Mouse (Mus musculus) layer of hippocampus, adult 2 months (tissue): ENCODE measurements around the gene Podn. TPM values are rescaled to one million over a fixed set of nuclear protein-coding genes. Genes with fewer than 3 reads are reported as not detected.
A peak's percentile ranks its signal among the peaks of the same experiment; 100 is the strongest.

ENCODE experiments used
- DNase-seq, 2 experiments: peaks; one replicate each; pipeline ENCODE4 v3.0.0; 2022; ENCODE audit warnings: low spot score in 2 of 2
- H3K27ac ChIP-seq: fragments of 200-600 bp; 2 replicates; pipeline ENCODE4 v1.8.1; 2022
- H3K4me3 ChIP-seq: fragments of 200-600 bp; 2 replicates; pipeline ENCODE4 v1.8.1; 2022; ENCODE audit warnings: mild to moderate bottlenecking
- CTCF ChIP-seq: fragments of 200-600 bp; conservative IDR thresholded peaks from 2 replicates; pipeline ENCODE4 v1.8.1; 2022; ENCODE audit warnings: antibody characterized with exemption, mild to moderate bottlenecking, moderate library complexity
- total RNA-seq, 2 experiments: library from RNA; stranded (reverse); gene quantifications; 2 replicates each; pipeline ENCODE4 v1.2.3; 2021

Gene Podn
- total RNA-seq, 2 experiments from 2014 or later, result 10.2 to 10.4 TPM

DNA sequence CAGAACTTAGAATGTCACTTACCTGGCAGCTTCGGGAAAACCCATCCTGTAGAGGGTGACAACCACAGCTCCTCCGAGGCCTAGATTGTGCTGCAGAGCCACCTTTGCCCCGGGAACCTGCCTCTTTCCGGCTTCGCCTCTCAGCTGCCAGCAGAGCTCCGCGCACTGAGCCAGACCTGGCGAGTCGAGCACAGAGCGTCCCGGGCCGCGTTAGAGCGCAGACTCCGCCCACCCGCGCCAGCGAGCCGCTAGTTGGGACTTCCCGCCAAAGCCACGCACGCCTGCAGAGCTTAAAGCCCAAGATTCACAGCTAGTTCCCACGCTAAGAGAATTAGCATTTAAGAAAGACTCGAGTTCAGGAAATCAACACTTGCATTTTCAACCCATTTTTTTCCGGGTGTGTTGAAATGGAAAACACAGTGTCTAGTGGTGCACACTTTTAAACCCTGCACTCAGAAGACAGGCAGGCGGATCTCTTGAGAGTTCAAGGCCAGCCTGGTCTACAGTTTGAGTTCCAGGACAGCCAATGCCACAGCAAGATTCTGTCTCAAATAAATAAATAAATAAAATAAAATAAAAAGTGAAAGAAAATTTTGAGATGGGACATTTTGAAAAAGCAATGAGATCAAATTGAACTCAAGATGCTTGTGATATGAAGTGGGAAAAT is 24.9 kb downstream of the Podn start:
- H3K27ac ChIP-seq, result peak overlapping the region; percentile 32
- DNase-seq, result peak; percentile 92

DNA sequence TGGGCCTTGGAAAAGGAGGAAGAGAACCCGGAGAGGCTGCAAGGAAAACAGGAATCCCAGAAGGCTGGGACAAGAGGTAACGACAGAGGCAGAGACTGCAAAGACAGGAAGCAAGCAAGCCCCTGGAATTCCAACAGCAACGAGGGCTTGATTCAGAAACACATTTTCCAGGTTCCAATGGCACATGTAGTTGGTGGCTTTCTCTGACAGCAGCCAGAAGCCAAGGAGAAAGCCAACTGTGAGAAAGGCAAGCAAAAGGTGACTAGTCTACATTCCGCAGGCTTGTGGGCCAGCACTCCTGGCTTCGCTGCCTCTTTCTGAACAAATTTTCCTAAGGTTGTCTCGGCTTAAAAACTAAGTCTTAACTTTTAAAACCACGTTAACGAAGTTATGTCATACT is 25.5 kb downstream of the Podn start:
- Histone ChIP-seq H3K4me3 (peak overlapping the region; percentile 76), H3K27ac (peak overlapping the region; percentile 32)
- no peak for TF ChIP-seq CTCF
- DNase-seq, result no peak

More for the DNA sequence above, 24.9 kb downstream of the Podn start:
- peak overlapping the region; percentile 76 for H3K4me3 ChIP-seq
- TF ChIP-seq CTCF, result no peak; the same call in 1 of the 2 replicates

DNA sequence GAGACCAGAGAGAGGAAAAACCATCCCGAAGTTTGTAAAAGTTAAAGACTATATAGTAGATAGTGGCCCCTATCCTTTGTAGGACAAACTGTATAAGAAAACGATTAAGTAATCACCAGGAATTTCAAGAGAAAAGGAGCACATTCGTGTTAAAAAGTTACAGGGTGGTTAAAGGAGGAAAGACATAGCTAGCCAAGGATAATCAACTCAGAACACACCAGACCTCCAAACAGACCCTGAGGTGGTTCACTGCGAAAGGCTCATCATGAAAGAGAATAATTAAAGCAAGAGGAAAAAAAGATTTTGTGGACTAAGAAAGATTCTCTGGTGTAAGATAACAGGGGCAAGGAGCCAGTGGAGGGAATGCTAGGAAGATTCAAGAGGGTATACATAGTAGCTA is 26.0 kb downstream of the Podn start:
- no peak for TF ChIP-seq CTCF
- Histone ChIP-seq H3K4me3 (peak overlapping the region; percentile 76), H3K27ac (no peak overlapping the region; the same call in 1 of the 2 replicates)
- DNase-seq, result no peak

DNA sequence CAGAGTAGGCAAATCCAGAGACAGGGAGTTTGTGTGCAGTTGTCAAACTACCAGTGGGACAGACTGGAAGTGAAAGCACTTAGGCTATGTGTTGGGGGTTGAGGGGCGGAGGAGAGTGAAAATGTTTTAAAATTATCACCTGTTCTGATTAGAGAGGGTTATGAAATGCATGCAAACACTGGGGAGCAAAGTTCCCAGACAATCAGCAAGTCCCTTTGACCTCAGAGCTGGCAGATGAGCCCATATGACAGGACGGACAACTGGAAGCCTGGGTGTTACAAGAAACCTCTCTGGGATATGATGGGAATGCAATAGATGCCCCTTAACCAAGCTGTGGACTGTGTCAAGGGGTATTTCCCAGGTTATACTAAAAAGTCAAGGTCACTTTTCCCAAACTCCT is 28.2 kb downstream of the Podn start:
- DNase-seq, result no peak
- Histone ChIP-seq H3K27ac (no peak overlapping the region), H3K4me3 (no peak overlapping the region)
- no peak for TF ChIP-seq CTCF

DNA sequence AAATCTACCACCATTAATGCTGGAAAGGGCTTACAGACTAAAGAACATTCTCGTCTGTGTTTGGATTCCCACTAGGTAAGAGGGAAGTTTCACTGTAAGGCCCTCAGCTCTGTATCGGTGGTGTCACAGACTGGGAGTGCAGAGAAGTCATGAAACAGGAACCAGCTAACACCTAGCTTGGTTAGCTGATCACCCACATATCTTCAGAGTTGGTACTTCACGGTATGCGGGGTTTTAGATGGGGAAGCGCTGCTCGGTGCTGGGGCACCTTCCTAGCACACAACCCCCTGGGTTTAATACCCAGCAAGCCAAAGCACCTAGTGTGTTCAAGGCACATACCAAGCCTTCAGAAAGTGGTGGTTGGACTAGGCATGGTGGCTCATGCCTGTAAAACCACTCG is 29.0 kb downstream of the Podn start:
- Histone ChIP-seq H3K27ac (no peak overlapping the region), H3K4me3 (no peak overlapping the region)
- DNase-seq, result no peak
- TF ChIP-seq CTCF, result no peak

DNA sequence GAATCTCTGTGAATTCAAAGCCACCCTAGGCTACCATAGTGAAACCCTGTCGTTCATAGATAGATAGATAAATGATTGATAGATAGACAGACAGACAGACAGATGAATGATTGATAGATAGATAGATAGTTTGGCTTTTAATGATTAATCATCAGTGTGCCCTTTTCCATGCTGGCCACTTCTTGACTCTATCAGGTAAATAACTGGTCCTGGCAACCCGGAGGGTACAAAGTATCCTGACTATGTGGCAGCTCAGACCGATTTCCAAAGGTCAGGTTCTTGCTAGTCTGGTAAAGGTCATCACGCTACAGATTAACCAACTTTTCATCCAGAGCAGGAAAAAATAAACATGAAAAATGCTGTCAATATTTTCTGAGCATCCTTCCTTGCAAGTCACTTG is 29.7 kb downstream of the Podn start:
- no peak overlapping the region for H3K27ac ChIP-seq
- no peak for DNase-seq
- no peak overlapping the region for H3K4me3 ChIP-seq
- TF ChIP-seq CTCF, result no peak

DNA sequence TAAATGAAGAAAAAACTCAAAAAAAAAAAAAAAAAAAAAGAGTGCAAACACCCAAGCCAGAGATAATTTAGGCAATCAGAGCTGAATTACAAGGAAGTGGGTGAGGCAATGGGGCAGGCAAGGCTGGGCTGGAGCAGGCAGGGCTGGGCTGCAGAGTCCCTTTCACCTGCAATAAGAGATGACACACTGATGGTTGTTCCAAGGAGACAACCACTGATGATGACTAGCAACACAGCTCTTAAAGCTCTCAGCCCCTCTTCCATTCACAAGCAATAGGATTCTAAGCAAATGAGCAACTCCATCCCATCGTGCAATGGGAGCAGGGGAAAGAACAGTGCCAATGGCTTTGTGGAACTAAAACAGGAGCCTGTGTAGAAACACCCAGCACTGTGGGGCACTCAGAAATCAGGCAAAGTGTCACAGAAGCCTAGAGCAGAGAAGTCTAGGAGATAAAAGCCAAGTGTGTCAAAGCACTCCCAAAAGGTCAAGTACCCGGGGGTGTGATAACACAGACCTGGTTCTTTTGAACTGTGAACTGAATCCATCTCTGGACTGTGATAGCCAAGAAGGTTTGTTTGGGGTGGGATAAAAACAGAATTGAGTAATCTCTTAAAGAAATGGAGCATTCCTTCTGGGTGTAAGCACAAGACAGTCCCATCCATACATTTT is 30.9 kb downstream of the Podn start:
- no peak for TF ChIP-seq CTCF
- Histone ChIP-seq H3K27ac (no peak overlapping the region), H3K4me3 (no peak overlapping the region)
- no peak for DNase-seq

DNA sequence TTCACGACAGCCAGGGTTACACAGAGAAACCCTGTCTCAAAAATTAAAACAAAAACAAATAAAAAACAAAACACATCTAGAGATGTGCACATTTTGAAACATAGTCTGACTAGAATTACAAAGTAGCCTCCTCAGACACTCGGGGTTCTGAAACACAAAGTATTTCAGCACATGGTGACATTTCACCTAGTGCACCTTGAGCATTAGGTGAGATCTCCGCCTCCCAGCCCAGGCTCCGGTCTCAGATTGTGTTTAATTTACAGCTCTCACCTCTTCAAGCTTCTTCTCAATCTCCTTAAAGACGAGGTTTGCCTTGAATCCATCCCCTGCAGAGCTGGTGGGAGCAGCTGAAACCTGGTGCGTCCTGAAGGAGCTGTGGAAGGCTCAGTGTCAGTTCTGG is 32.6 kb downstream of the Podn start:
- TF ChIP-seq CTCF, result no peak
- DNase-seq, result no peak
- Histone ChIP-seq H3K27ac (no peak overlapping the region), H3K4me3 (no peak overlapping the region)

DNA sequence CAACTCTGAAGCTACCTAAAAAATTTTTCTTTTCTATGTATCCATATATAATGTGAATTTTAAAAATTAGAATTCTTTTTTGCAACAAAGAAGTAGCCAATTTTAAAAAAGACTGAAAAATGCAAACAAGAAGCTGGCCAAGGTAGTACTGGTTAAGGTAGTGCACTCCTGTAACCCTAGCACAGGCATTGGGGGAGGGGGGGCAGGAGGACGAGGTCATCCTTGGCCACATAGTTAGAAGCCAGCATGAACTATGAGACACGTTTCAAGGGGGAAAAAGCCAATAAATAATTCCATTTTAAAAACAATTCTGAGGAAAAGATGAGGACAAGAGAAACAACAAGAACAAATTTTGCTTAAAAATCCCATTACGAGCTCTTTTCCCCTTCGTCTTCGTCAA is 33.7 kb downstream of the Podn start:
- no peak for DNase-seq
- Histone ChIP-seq H3K27ac (no peak overlapping the region), H3K4me3 (no peak overlapping the region)
- no peak for TF ChIP-seq CTCF

DNA sequence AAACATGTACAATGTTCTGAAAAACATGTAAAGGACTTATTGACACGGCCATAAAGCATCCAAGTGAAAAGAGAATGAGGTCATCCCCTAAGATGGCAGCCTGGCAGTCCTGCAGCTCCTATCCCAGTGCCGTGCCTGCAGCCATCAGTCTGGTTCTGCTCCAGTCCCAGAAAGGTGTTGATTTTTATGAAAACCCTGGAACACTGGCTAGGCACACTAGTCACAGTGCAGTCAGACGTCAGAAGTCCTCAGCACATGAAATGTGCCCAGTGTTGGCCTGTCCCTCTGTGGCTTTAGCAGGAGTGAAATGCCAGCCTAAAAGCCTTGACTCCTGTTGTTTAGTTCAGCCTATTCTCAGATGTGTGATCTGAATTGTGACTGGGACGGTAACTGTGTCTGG is 35.5 kb downstream of the Podn start:
- H3K4me3 ChIP-seq, result no peak overlapping the region
- TF ChIP-seq CTCF, result no peak
- H3K27ac ChIP-seq, result peak overlapping the region; percentile 86; the same call in 1 of the 2 replicates
- no peak for DNase-seq

DNA sequence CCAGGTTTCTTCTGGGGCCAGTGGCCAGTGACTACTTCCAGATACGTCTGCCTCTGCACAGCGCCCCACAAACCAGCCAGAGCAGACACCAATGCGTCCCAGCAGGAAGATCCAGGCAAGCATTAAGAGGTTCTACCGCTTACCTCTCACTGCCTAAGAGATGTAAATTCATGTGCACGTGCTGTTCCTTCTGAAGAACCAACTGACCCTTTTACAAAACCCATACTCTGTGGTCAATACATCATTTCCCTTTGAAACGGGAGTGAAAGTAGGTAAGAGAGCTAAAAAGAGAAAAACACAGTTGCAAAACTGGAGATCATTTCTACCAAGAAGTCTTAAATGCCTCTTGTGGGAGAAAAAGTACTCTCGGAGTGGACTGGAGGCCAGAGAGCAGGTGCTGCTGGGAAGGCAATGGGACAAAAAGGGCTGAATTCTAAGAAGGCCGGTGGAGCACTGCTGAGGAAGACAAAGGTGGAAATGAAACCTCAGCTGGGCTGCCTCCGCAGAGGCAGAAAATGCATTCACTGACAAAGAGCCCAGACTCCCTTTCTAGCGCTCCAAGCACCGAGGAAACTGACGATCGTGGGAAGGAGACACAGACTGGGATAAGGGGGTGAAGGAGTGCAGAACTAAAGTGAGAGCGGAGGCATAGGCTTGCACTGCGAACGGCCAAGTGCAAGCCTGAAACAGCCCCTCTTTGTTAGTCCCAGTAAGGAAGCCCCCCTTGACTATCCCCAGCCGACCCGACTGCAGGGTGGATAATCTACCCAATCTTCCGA is 36.5 kb downstream of the Podn start:
- peak overlapping the region; percentile 40 for H3K4me3 ChIP-seq
- TF ChIP-seq CTCF, result no peak
- DNase-seq, result no peak
- H3K27ac ChIP-seq, result peak overlapping the region; percentile 86

DNA sequence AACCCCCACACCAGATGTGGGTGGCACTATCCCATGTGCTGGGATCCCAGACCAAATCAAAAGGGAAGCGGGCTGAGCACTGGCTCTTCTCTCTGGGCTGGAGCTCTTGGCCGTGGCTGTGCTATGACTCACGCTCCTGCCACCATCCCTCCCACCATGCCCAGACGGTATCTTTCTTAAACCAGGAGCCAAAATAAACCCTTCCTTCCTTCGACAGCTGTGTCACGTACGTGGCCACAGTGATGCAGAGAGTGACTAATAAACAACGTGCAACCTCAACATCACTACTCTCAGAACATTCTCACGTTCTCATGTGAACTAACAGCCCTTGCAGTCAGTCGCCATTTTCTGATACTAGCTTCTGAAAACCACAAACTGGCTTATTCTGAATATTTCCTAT is 38.1 kb downstream of the Podn start:
- no peak for DNase-seq
- TF ChIP-seq CTCF, result no peak
- no peak overlapping the region for H3K4me3 ChIP-seq
- H3K27ac ChIP-seq, result peak overlapping the region; percentile 28; the same call in 1 of the 2 replicates

DNA sequence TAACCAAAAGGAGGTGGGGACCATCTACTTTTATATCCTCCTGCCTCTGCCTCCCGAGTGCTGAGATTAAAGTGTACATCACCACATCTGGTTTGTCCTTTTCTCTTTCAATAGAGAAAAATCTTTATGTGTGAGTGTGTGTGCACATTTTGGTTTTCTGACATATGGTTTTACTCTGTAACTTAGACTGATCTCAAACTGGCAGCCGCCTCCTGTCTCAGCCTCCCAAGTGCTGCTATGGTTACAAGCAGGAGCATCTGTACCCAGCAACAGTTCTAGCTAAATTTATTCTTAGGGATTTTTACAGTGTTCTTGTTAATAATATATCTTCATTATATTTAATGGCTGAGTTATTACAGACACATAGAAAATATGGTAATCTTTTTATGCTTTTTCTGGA is 39.0 kb downstream of the Podn start:
- TF ChIP-seq CTCF, result no peak
- H3K27ac ChIP-seq, result no peak overlapping the region
- DNase-seq, result no peak
- H3K4me3 ChIP-seq, result no peak overlapping the region

DNA sequence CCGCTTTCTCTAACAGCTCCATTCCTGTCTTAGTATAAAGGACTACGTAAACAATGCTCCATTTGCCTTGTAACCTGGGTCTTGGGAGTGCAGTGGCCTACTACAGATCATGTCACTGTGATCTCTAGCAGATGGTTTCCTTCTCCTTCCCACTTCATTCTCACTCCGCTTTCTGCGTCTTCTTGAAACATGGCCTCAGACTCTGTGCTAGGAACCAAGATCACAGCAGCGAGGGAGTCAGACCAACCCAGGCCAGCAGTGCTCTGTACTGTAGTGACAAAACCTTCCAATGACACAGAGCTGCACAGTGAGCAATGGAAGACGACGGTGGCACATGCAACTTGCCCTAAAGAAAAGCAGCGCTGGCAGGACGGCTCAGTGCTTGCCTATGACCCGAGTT is 40.4 kb downstream of the Podn start:
- Histone ChIP-seq H3K4me3 (no peak overlapping the region), H3K27ac (no peak overlapping the region)
- no peak for DNase-seq
- no peak for TF ChIP-seq CTCF
